Mouse (Mus musculus) thymus, adult 2 months (tissue): ENCODE measurements around the gene Cox19. TPM values are rescaled to one million over a fixed set of nuclear protein-coding genes. Genes with fewer than 3 reads are reported as not detected.

ENCODE experiments used
- DNase-seq: peaks from one replicate; pipeline ENCODE4 v3.0.0; 2021
- H3K27ac ChIP-seq: fragments of 200-500 bp; 2 replicates; pipeline ENCODE4 v1.5.1; 2012; ENCODE audit warnings: low read length, control low read depth; ENCODE audit not compliant: control insufficient read depth, insufficient read depth
- H3K27me3 ChIP-seq: fragments of 200-500 bp; 2 replicates; pipeline ENCODE4 v1.6.1; 2012; ENCODE audit warnings: mild to moderate bottlenecking, low read length, moderate library complexity, mixed read lengths; ENCODE audit not compliant: control insufficient read depth, insufficient read depth
- H3K36me3 ChIP-seq: fragments of 200-500 bp; 2 replicates; pipeline ENCODE4 v1.6.1; 2012; ENCODE audit warnings: mild to moderate bottlenecking, low read length, moderate library complexity; ENCODE audit not compliant: control insufficient read depth, insufficient read depth
- H3K4me1 ChIP-seq: fragments of 200-500 bp; replicated peaks from 2 replicates; pipeline ENCODE4 v1.6.1; 2012; ENCODE audit warnings: low read length; ENCODE audit not compliant: control insufficient read depth, insufficient read depth
- H3K4me3 ChIP-seq: fragments of 200-500 bp; 2 replicates; pipeline ENCODE4 v1.5.1; 2012; ENCODE audit warnings: mild to moderate bottlenecking, low read length, control low read depth, moderate library complexity; ENCODE audit not compliant: control insufficient read depth, insufficient read depth
- CTCF ChIP-seq: fragments of 200-500 bp; IDR thresholded peaks from 2 replicates; pipeline ENCODE4 v1.5.1; 2012; ENCODE audit warnings: mild to moderate bottlenecking, control low read depth, low read length, moderate library complexity, borderline replicate concordance; ENCODE audit not compliant: control insufficient read depth, poor library complexity, insufficient read depth; ENCODE audit errors: extremely low read depth
- POLR2A ChIP-seq: fragments of 200-500 bp; IDR thresholded peaks from 2 replicates; pipeline ENCODE4 v1.6.1; 2012; ENCODE audit warnings: mild to moderate bottlenecking, low read length, control low read depth, moderate library complexity; ENCODE audit not compliant: control insufficient read depth, poor library complexity, insufficient read depth; ENCODE audit errors: extremely low read depth
- WGBS: fragments of 180-500 bp; shearing (Covaris S2); methylation state at CpG from one replicate; pipeline ENCODE4 v1.1.7; 2018; 5-methylcytosine and 5-hydroxymethylcytosine counted together
- polyA plus RNA-seq: library from polyadenylated mRNA; depleted of rRNA; stranded (reverse); fragments of >200 nt; gene quantifications from 2 replicates; pipeline ENCODE4 v1.2.3, GENCODE M21; 2012

The Cox19 gene
- polyA plus RNA-seq, 1 experiment, result 99.2 TPM

GRCm38 (mm10) chr5:139364260-139364910 is 13.2 kb upstream of the Cox19 start:
- Histone ChIP-seq H3K27me3 (no peaks in the 10 kb centered on the region), H3K36me3 (no peaks in the 10 kb centered on the region), H3K4me1 (peaks cover 31% of the 10 kb centered on the region), H3K27ac (no peak overlapping the region), H3K4me3 (no peak overlapping the region)
- WGBS, result 24% methylated on average over 12 of the region's 12 CpGs
- no peak for TF ChIP-seq POLR2A
- TF ChIP-seq CTCF, result peak; percentile 68; the same call in 1 of the 2 replicates
- DNase-seq, result peak; percentile 87

DNA sequence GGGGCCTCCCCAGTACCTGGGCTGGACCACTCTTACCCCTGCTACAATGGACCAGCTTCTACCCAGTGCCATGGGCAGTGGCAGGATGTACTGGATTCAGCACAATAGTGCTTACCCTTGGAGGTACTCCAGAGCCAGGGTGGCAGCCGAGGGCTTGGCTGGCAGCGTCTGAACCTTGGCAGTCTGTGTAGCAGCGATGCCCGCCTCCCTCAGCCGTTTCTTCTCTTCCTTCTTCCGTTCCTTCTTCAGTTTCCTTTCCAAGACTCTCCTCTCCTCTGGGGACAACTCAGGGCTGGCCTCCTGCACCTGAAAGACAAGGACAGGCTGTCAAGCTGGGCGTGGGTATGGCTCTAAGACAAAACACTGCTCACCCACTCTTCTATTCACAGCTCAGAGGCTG is 12.6 kb upstream of the Cox19 start:
- TF ChIP-seq CTCF (no peak), POLR2A (no peak)
- DNase-seq, result no peak
- H3K27me3 ChIP-seq, result no peaks in the 10 kb centered on the region
- WGBS, result 60% methylated on average over 7 of the region's 7 CpGs
- H3K4me1 ChIP-seq, result peaks cover 29% of the 10 kb centered on the region
- H3K36me3 ChIP-seq, result no peaks in the 10 kb centered on the region
- H3K4me3 ChIP-seq, result no peak overlapping the region
- no peak overlapping the region for H3K27ac ChIP-seq

- H3K27me3 ChIP-seq, result no peaks in the 10 kb centered on the region
- no peak overlapping the region for H3K4me3 ChIP-seq
- peaks cover under 1% of the 10 kb centered on the region for H3K4me1 ChIP-seq
- H3K27ac ChIP-seq, result no peak overlapping the region
- no peak for DNase-seq
- WGBS, result 95% methylated on average over 5 of the region's 5 CpGs
- no peaks in the 10 kb centered on the region for H3K36me3 ChIP-seq
- TF ChIP-seq POLR2A (no peak), CTCF (no peak)
Observed at GRCm38 (mm10) chr5:139359244-139359643, 8.0 kb upstream of the Cox19 start.

DNA sequence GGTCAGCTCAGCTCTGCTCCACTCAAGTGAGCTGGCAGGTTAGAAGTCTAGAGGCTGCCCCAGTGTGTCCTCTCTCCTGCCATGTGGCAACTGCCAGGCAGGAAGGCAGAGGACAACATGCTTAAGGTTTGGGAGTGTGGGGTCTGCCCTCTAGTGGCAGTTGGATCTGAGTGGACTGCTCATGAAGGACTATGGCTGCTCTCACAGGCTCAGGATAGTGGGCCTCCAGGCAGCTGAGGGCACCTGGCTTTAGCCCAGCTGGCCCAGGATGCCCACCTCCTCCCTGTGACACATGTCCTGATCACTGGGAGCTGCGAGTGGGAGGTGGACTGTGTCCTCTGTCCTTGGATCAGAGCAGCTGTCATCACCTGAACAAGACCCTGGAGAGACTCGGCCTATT is 7.4 kb upstream of the Cox19 start:
- Histone ChIP-seq H3K27me3 (no peaks in the 10 kb centered on the region), H3K36me3 (no peaks in the 10 kb centered on the region), H3K4me1 (no peaks in the 10 kb centered on the region), H3K27ac (no peak overlapping the region), H3K4me3 (no peak overlapping the region)
- TF ChIP-seq CTCF, result peak; percentile 59; the same call in 1 of the 2 replicates
- no peak for TF ChIP-seq POLR2A
- WGBS, result 95% methylated on average over 2 of the region's 2 CpGs
- peak; percentile 52 for DNase-seq

DNA sequence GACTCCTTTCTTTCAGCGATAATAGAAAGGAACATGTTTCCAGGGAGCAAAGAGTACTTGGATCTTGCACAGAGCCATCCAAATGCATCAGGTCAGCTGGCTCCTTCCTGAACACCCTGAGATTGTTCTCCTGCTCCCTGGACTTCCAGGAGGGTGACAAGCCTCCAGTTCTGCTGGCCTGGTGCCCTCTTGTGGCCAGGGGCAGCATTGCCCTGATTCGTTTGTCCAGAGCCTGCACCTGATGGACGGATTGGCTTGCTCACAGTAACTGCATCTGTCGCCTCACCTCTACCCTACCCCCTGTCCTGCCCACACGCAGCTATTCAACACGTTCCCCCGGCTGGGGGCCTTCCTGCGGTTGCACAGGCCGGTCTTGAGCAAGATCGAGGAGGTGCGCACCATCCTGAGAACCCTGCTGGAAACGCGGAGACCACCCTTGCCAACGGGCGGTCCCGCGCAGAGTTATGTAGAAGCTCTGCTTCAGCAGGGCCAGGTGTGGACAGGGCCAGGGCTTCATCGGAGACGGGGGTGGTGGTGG is 4.1 kb upstream of the Cox19 start:
- Histone ChIP-seq H3K4me1 (no peaks in the 10 kb centered on the region), H3K27ac (no peak overlapping the region), H3K36me3 (no peaks in the 10 kb centered on the region), H3K4me3 (no peak overlapping the region), H3K27me3 (no peaks in the 10 kb centered on the region)
- DNase-seq, result peak; percentile 75
- TF ChIP-seq POLR2A (no peak), CTCF (peak; percentile 95)
- 39% methylated on average over 19 of the region's 19 CpGs for WGBS

GRCm38 (mm10) chr5:139353946-139354345 is 2.7 kb upstream of the Cox19 start:
- TF ChIP-seq POLR2A (no peak), CTCF (no peak)
- Histone ChIP-seq H3K27me3 (no peaks in the 10 kb centered on the region), H3K27ac (no peak overlapping the region), H3K4me3 (no peak overlapping the region), H3K4me1 (no peaks in the 10 kb centered on the region), H3K36me3 (no peaks in the 10 kb centered on the region)
- 94% methylated on average over 11 of the region's 11 CpGs for WGBS
- no peak for DNase-seq

DNA sequence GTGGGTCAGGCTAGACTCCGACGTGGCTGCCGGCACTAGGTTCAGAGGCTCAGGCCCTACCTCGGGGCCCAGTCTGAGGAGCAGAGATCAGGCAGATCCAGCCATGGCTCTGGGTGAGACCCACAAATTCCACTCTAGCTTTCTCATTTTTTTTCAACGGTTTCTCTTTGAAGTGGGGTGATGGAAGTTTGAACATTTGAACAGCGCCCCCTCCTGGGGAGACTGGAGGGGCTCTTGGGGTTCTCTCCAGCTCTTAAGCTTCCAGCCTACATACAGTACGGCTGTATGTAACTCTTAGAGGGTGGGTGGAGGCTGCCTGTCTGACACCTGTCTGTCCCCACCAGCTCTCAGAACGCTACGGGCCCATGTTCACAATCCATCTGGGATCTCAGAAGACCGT is 2.3 kb upstream of the Cox19 start:
- Histone ChIP-seq H3K27me3 (no peaks in the 10 kb centered on the region), H3K4me3 (no peak overlapping the region), H3K4me1 (no peaks in the 10 kb centered on the region), H3K27ac (no peak overlapping the region), H3K36me3 (no peaks in the 10 kb centered on the region)
- peak; percentile 42 for DNase-seq
- no peak for TF ChIP-seq POLR2A
- TF ChIP-seq CTCF, result no peak
- 61% methylated on average over 10 of the region's 10 CpGs for WGBS
